Mouse (Mus musculus) heart, embryonic 16.5 days (tissue): ENCODE data around the gene Nacc1. TPM values are rescaled to one million over a fixed set of nuclear protein-coding genes. Genes with fewer than 3 reads are reported as not detected.
"Not testable (repeated sequence)": the region's sequence is repeated elsewhere in the genome, so short reads cannot be mapped to it uniquely, and the experiment has no call there.

Experiments used
- ATAC-seq: fragments of 200-750 bp; cut with Nextera tagmentation; replicated peaks from 2 replicates; pipeline ENCODE4 v1.8.0; 2017; ENCODE audit warnings: moderate number of reproducible peaks; ENCODE audit not compliant: insufficient read depth, low FRiP score; ENCODE audit errors: extremely low read depth
- H3K27ac ChIP-seq: fragments of 300-500 bp; sonication (generic); 2 replicates; pipeline ENCODE4 v1.5.1; 2014; ENCODE audit warnings: mild to moderate bottlenecking, low read length, control low read depth, moderate library complexity
- H3K27me3 ChIP-seq: fragments of 300-500 bp; sonication (generic); 2 replicates; pipeline ENCODE4 v1.6.1; 2014; ENCODE audit warnings: low read length, mixed read lengths; ENCODE audit not compliant: control insufficient read depth, insufficient read depth
- H3K36me3 ChIP-seq: fragments of 300-500 bp; sonication (generic); 2 replicates; pipeline ENCODE4 v1.6.1; 2014; ENCODE audit not compliant: control insufficient read depth, insufficient read depth
- H3K4me1 ChIP-seq: fragments of 300-500 bp; sonication (generic); 2 replicates; pipeline ENCODE4 v1.6.1; 2014; ENCODE audit warnings: low read length, mixed read lengths; ENCODE audit not compliant: control insufficient read depth, insufficient read depth
- H3K4me2 ChIP-seq: fragments of 300-500 bp; sonication (generic); 2 replicates; pipeline ENCODE4 v1.6.1; 2014; ENCODE audit warnings: low read depth, mild to moderate bottlenecking, control low read depth, low read length
- H3K4me3 ChIP-seq: fragments of 300-500 bp; sonication (generic); 2 replicates; pipeline ENCODE4 v1.5.1; 2014; ENCODE audit warnings: mild to moderate bottlenecking, control low read depth, low read length
- H3K9ac ChIP-seq: fragments of 300-500 bp; sonication (generic); 2 replicates; pipeline ENCODE4 v1.6.1; 2014; ENCODE audit warnings: low read length, control low read depth
- H3K9me3 ChIP-seq: fragments of 300-500 bp; sonication (generic); replicated peaks from 2 replicates; pipeline ENCODE4 v1.6.1; 2016; ENCODE audit warnings: low read length; ENCODE audit not compliant: control insufficient read depth
- WGBS: fragments of 180-500 bp; shearing (Covaris S2); extraction: QIAGEN DNeasy Blood & Tissue Kit; methylation state at CpG from one replicate; pipeline ENCODE4 v1.1.7; 2014; 5-methylcytosine and 5-hydroxymethylcytosine counted together
- polyA plus RNA-seq: library from polyadenylated mRNA; unstranded; fragments of >200 nt; fragmentation: Nextera tagmentation; extraction: Ambion mirVana; gene quantifications from 2 replicates; pipeline ENCODE4 v1.2.1, GENCODE M21; 2015

Nacc1 gene
- polyA plus RNA-seq, 1 experiment from 2014 or later: 11.7 TPM

GRCm38 (mm10) chr8:84623425-84623824 lies 64.2 kb downstream of the Nacc1 start:
- ATAC-seq, H3K27me3 ChIP-seq, H3K27ac ChIP-seq, H3K9me3 ChIP-seq, H3K36me3 ChIP-seq, H3K9ac ChIP-seq, H3K4me3 ChIP-seq, H3K4me2 ChIP-seq, H3K4me1 ChIP-seq: not testable (repeated sequence)
- 73% methylated on average over 4 of the region's 4 CpGs for WGBS

GRCm38 (mm10) chr8:84621102-84621625 lies 66.5 kb downstream of the Nacc1 start:
- ATAC-seq: no peak
- Histone ChIP-seq H3K4me2 (no peak overlapping the region), H3K9me3 (no peaks in the 10 kb centered on the region), H3K9ac (no peak overlapping the region), H3K36me3 (no peaks in the 10 kb centered on the region), H3K27ac (no peak overlapping the region), H3K27me3 (peaks cover 2% of the 10 kb centered on the region; the same call in 1 of the 2 replicates), H3K4me3 (no peak overlapping the region), H3K4me1 (no peaks in the 10 kb centered on the region)
- WGBS: 67% methylated on average over 8 of the region's 8 CpGs

Other genes with a start within 250 kb of the Nacc1 start
- 43.0 and 43.3 TPM in 2 replicates for gene Ier2, start 25.0 kb downstream of the Nacc1 start, polyA plus RNA-seq
- 43.2 and 46.7 TPM in 2 replicates for gene Trmt1, start 1.6 kb downstream of the Nacc1 start, polyA plus RNA-seq
- gene Lyl1, start 13.6 kb upstream of the Nacc1 start, polyA plus RNA-seq: 10.2 and 12.0 TPM in 2 replicates
- 3.1 and 4.7 TPM in 2 replicates for gene G430095P16Rik, start 35.1 kb upstream of the Nacc1 start, polyA plus RNA-seq
- 12.7 and 15.9 TPM in 2 replicates for gene Nfix, start 112.5 kb upstream of the Nacc1 start, polyA plus RNA-seq
- 6.6 and 6.8 TPM in 2 replicates for gene Dand5, start 135.0 kb upstream of the Nacc1 start, polyA plus RNA-seq
- 47.7 and 48.3 TPM in 2 replicates for gene Gadd45gip1, start 143.7 kb upstream of the Nacc1 start, polyA plus RNA-seq
- 128 and 131 TPM in 2 replicates for gene Rad23a, start 152.8 kb upstream of the Nacc1 start, polyA plus RNA-seq
- 630 and 641 TPM in 2 replicates for gene Calr, start 159.1 kb upstream of the Nacc1 start, polyA plus RNA-seq
- 63.2 and 64.4 TPM in 2 replicates for gene Farsa, start 169.1 kb upstream of the Nacc1 start, polyA plus RNA-seq
- gene Syce2, start 184.2 kb upstream of the Nacc1 start, polyA plus RNA-seq: 26.2 and 35.4 TPM in 2 replicates
- gene Gcdh, start 206.1 kb upstream of the Nacc1 start, polyA plus RNA-seq: 43.1 and 46.0 TPM in 2 replicates
- gene Klf1, start 214.1 kb upstream of the Nacc1 start, polyA plus RNA-seq: 1.3 and 1.4 TPM in 2 replicates
- gene Dnase2a, start 220.7 kb upstream of the Nacc1 start, polyA plus RNA-seq: 5.2 and 6.3 TPM in 2 replicates
- gene Mast1, start 249.5 kb upstream of the Nacc1 start, polyA plus RNA-seq: 0.09 and 0.14 TPM in 2 replicates